In the genomic region with DNA sequence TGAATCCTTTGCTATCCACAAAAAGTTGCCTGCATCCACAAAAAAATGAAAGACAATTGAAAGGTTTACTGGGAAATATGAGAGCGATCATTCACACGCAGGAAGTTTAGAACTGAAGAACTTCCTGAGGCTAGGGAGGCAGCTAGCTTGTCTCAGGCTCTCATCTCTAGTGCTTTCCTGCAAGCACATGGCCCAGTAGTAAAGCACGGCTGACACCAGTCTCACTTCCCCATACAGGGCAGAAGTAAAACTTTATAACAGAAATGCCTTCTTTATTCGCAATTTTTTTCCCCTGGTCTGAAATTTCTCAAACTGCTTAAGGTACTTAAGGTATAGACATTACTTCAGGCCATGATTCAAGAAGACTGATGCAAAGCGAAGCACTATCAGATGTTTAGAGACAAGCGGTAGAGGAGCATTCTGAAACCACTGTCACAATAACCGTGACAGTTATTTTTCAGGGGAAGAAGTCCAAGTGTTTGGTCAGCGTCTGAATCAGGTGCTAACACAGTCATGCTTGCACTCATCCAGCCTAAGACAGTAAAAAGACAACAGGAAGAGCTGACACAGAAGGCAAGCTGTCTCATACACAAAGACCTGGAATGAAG, we compare ENCODE assay signal across 21 mouse cellular contexts. TPM values are rescaled to one million over a fixed set of nuclear protein-coding genes. Genes with fewer than 3 reads are reported as not detected.
DNase-seq lines count a peak whose midpoint lies in the region; ATAC-seq and TF ChIP-seq lines count a peak whose summit lies in the region.
"Had no signal": no experiment of that assay in that cellular context is flagged by ENCODE, and none has a peak within 500 bp of the region (broad histone marks: within the 10 kb centered on the region; RNA-seq: fewer than 3 reads in every experiment).

No protein-coding gene starts in this region.

- peak; percentile 40; the same call in 1 of the 2 replicates for ATAC-seq in liver, postnatal 0 days
- no peak for ATAC-seq in stomach, embryonic 15.5 days (ENCODE audit: insufficient read depth, low FRiP score, low read depth)
- ATAC-seq: forebrain, embryonic 15.5 days; inflammation-experienced regulatory T-cells, adult 6 months had no signal

- intact Hi-C loops in heart, postnatal 10 days (cut with DNase I), result no loop called here
- intact Hi-C loops in gastrocnemius, postnatal 14 days (cut with DNase I; ENCODE audit: low total_unique reads), result no loop called here

- no peaks in the 10 kb centered on the region for H3K27me3 ChIP-seq in liver, postnatal 0 days (ENCODE audit: insufficient read depth, low read length)
- H3K27me3 ChIP-seq in stomach, embryonic 15.5 days (replicated peaks), result no peaks in the 10 kb centered on the region
- H3K27me3 ChIP-seq: forebrain, embryonic 15.5 days; neural tube, embryonic 12.5 days had no signal

- peaks cover 81% of the 10 kb centered on the region for H3K36me3 ChIP-seq in liver, postnatal 0 days (replicated peaks; ENCODE audit: insufficient read depth, low read length)
- peaks cover 41% of the 10 kb centered on the region for H3K36me3 ChIP-seq in stomach, embryonic 15.5 days

- peak; percentile 93 for DNase-seq in heart, adult 11 months
- DNase-seq in heart, postnatal 10 days, result no peak
- DNase-seq in spleen, adult 18-20 months, result peak; percentile 17 to 37
- no peak for DNase-seq in spleen, adult 12 weeks (ENCODE audit: low spot score)
- no peak for DNase-seq in liver, postnatal 0 days
- DNase-seq in gastrocnemius, postnatal 14 days, result no peak
- DNase-seq in layer of hippocampus, postnatal 36 days, result no peak
- DNase-seq: adrenal gland, postnatal 14 days; heart, postnatal 4 days; kidney, postnatal 14 days; midbrain, embryonic 14.5 days had no signal

- H3K27ac ChIP-seq in liver, postnatal 0 days (ENCODE audit: low read depth), result peak overlapping the region; percentile 58
- peak overlapping the region; percentile 41; the same call in 1 of the 2 replicates for H3K27ac ChIP-seq in stomach, embryonic 15.5 days
- H3K27ac ChIP-seq: forebrain, embryonic 15.5 days; heart, embryonic 10.5 days; neural tube, embryonic 12.5 days had no signal

- H3K4me2 ChIP-seq in liver, postnatal 0 days (ENCODE audit: low read depth, low read length), result no peak overlapping the region
- H3K4me2 ChIP-seq in stomach, embryonic 15.5 days, result no peak overlapping the region
- H3K4me2 ChIP-seq: forebrain, embryonic 15.5 days; neural tube, embryonic 12.5 days had no signal

- no peak for TF ChIP-seq CTCF in liver, postnatal 0 days (IDR thresholded peaks at IDR 0.05; ENCODE audit: low read depth)

- 38% methylated on average over 8 of the region's 8 CpGs for WGBS in liver, postnatal 0 days (ENCODE audit: insufficient replicate concordance)
- WGBS in stomach, embryonic 15.5 days, result 75% methylated on average over 8 of the region's 8 CpGs

- peaks cover 5% of the 10 kb centered on the region; the same call in 1 of the 2 replicates for H3K4me1 ChIP-seq in liver, postnatal 0 days (ENCODE audit: insufficient read depth)
- no peaks in the 10 kb centered on the region for H3K4me1 ChIP-seq in stomach, embryonic 15.5 days
- H3K4me1 ChIP-seq: forebrain, embryonic 15.5 days; heart, embryonic 10.5 days; neural tube, embryonic 12.5 days had no signal

- H3K4me3 ChIP-seq in liver, postnatal 0 days (ENCODE audit: low read depth, low read length), result no peak overlapping the region
- no peak overlapping the region for H3K4me3 ChIP-seq in stomach, embryonic 15.5 days (replicated peaks)
- H3K4me3 ChIP-seq: forebrain, embryonic 15.5 days; heart, embryonic 10.5 days; neural tube, embryonic 12.5 days had no signal

- no peak for TF ChIP-seq EP300 in liver, postnatal 0 days (IDR thresholded peaks at IDR 0.05; ENCODE audit: low read depth)

- H3K9ac ChIP-seq in liver, postnatal 0 days (replicated peaks), result no peak overlapping the region
- no peak overlapping the region for H3K9ac ChIP-seq in stomach, embryonic 15.5 days
- H3K9ac ChIP-seq: forebrain, embryonic 15.5 days; neural tube, embryonic 12.5 days had no signal

- no peaks in the 10 kb centered on the region for H3K9me3 ChIP-seq in liver, postnatal 0 days (ENCODE audit: low read length)
- no peaks in the 10 kb centered on the region for H3K9me3 ChIP-seq in stomach, embryonic 15.5 days
- H3K9me3 ChIP-seq: forebrain, embryonic 15.5 days; heart, embryonic 10.5 days; neural tube, embryonic 12.5 days had no signal

RNA-seq across cellular contexts. Expression of a gene that starts 16.9 kb away (rescaled TPM):
- total RNA-seq in heart, postnatal 10 days (2021), result 10 to 100 TPM; 45.1 to 51.1 TPM
- polyA plus RNA-seq in liver, postnatal 0 days (2015; fragmentation: Nextera tagmentation; extraction: Ambion mirVana), result 16.8 and 19.4 TPM in 2 replicates
- polyA plus RNA-seq in stomach, embryonic 15.5 days (2015; fragmentation: Nextera tagmentation; extraction: Ambion mirVana), result 57.1 and 62.3 TPM in 2 replicates
- 10 to 100 TPM; 21.7 to 24.4 TPM for total RNA-seq in gastrocnemius, postnatal 14 days (2021)
- 10 to 100 TPM; 72.0 to 74.0 TPM for total RNA-seq in layer of hippocampus, postnatal 36 days (2021)

RNA-seq across cellular contexts. Expression of a gene that starts 31.8 kb away (rescaled TPM):
- total RNA-seq in heart, postnatal 10 days (2021), result not detected
- polyA plus RNA-seq in liver, postnatal 0 days (2015; fragmentation: Nextera tagmentation; extraction: Ambion mirVana), result not detected in 2 replicates
- 0.10 and 0.14 TPM in 2 replicates for polyA plus RNA-seq in stomach, embryonic 15.5 days (2015; fragmentation: Nextera tagmentation; extraction: Ambion mirVana)
- total RNA-seq in gastrocnemius, postnatal 14 days (2021), result not detected
- not detected for total RNA-seq in layer of hippocampus, postnatal 36 days (2021)
- total RNA-seq: adrenal gland, postnatal 14 days; gastrocnemius, adult 18-20 months; heart, postnatal 4 days; layer of hippocampus, postnatal 10 days; left cerebral cortex, postnatal 25 days had no signal
- polyA plus RNA-seq: forebrain, embryonic 15.5 days; heart, embryonic 10.5 days; midbrain, embryonic 14.5 days; neural tube, embryonic 12.5 days; stomach, embryonic 14.5 days; urinary bladder, adult 2 months had no signal

RNA-seq across cellular contexts. Expression of a gene that starts 43.7 kb away (rescaled TPM):
- total RNA-seq in heart, postnatal 10 days (2021), result 10 to 100 TPM in 1 of 2 experiments, 1 to 10 TPM in 1; 9.1 to 14.0 TPM
- 60.1 and 61.8 TPM in 2 replicates for polyA plus RNA-seq in liver, postnatal 0 days (2015; fragmentation: Nextera tagmentation; extraction: Ambion mirVana)
- polyA plus RNA-seq in stomach, embryonic 15.5 days (2015; fragmentation: Nextera tagmentation; extraction: Ambion mirVana), result 13.7 and 17.5 TPM in 2 replicates
- 1 to 10 TPM; 4.4 to 6.5 TPM for total RNA-seq in gastrocnemius, postnatal 14 days (2021)
- total RNA-seq in layer of hippocampus, postnatal 36 days (2021), result 1 to 10 TPM; 4.7 to 7.3 TPM

Comparison
In these comparisons a context has a peak if more than half of its experiments do, and no peak if none do; other contexts are left out.
1. DNase-seq: peak in heart, adult 11 months (single experiment) and spleen, adult 18-20 months (2 of 2); none in heart, postnatal 10 days (0 of 2), spleen, adult 12 weeks (single experiment), liver, postnatal 0 days (single experiment), gastrocnemius, postnatal 14 days (single experiment) and layer of hippocampus, postnatal 36 days (0 of 2).